Mouse (Mus musculus): ENCODE data around the gene G6pc3. TPM values are rescaled to one million over a fixed set of nuclear protein-coding genes. Genes with fewer than 3 reads are reported as not detected.

The G6pc3 gene
- total RNA-seq, 4 experiments from 2014 or later, result 61.5 to 73.2 (median 63.8) TPM

DNA sequence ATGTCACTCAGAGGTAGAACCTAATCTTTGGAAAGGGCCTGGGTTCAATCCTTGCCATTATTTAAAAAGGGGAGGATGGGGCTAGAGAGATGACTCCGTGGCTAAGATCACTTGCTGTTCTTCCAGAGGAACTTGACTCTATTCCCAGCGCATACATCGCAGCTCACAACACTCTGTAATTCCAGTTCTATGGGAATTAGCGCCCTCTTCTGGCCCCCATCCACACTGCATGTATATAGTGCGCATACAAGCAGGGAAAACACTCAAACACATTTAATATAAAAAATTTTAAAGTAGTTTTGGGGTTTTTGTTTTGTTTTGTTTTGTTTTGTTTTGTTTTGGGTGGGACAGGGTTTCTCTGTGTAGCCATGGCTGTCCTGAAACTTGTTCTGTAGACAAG, 52.5 kb downstream of the G6pc3 start:
- no peak for DNase-seq (ENCODE audit: low spot score in 2 of 2)

Small RNAs within 50 kb of the gene (microRNA-seq; reads per million reads assigned to microRNA genes)
- not detected for gene Mir8101

Other genes starting within 250 kb of the G6pc3 start
- not detected for gene Sost, start 222.6 kb upstream of the G6pc3 start, total RNA-seq (2022)
- not detected for gene Cfap97d1, start 205.3 kb upstream of the G6pc3 start, total RNA-seq (2022)
- 100 to 1,000 TPM; 134 to 209 (median 172) TPM for gene Dusp3, start 202.6 kb upstream of the G6pc3 start, total RNA-seq (2022)
- gene Mpp3, start 161.2 kb upstream of the G6pc3 start, total RNA-seq (2022), result 10 to 100 TPM; 12.9 to 17.9 (median 15.7) TPM
- 10 to 100 TPM; 12.9 to 17.6 (median 15.0) TPM for gene Cd300lg, start 148.1 kb upstream of the G6pc3 start, total RNA-seq (2022)
- gene Mpp2, start 101.1 kb upstream of the G6pc3 start, total RNA-seq (2022), result 1 to 10 TPM in 1 of 4 experiments, under 1 TPM in 3; 0.27 to 1.1 (median 0.57) TPM
- not detected for gene Ppy, start 88.3 kb upstream of the G6pc3 start, total RNA-seq (2022)
- gene Pyy, start 81.8 kb upstream of the G6pc3 start, total RNA-seq (2022), result not detected
- not detected for gene Nags, start 44.1 kb upstream of the G6pc3 start, total RNA-seq (2022)
- gene Tmem101, start 33.2 kb upstream of the G6pc3 start, total RNA-seq (2022), result 10 to 100 TPM in 2 of 4 experiments, 1 to 10 TPM in 2; 8.9 to 10.5 (median 9.9) TPM
- gene Lsm12, start 4.3 kb upstream of the G6pc3 start, total RNA-seq (2022), result 100 to 1,000 TPM; 108 to 127 (median 111) TPM
- 10 to 100 TPM; 77.5 to 86.2 (median 83.2) TPM for gene Hdac5, start 40.5 kb downstream of the G6pc3 start, total RNA-seq (2022)
- not detected for gene BC030867, start 59.3 kb downstream of the G6pc3 start, total RNA-seq (2022)
- 10 to 100 TPM; 92.5 to 99.3 (median 93.6) TPM for gene Asb16, start 79.1 kb downstream of the G6pc3 start, total RNA-seq (2022)
- gene Tmub2, start 95.3 kb downstream of the G6pc3 start, total RNA-seq (2022), result 10 to 100 TPM; 14.7 to 15.8 (median 15.0) TPM
- 10 to 100 TPM in 3 of 4 experiments, 1 to 10 TPM in 1; 9.3 to 14.5 (median 11.1) TPM for gene Atxn7l3, start 107.0 kb downstream of the G6pc3 start, total RNA-seq (2022)
- 10 to 100 TPM; 31.5 to 41.6 (median 38.2) TPM for gene Ubtf, start 130.1 kb downstream of the G6pc3 start, total RNA-seq (2022)
- 1 to 10 TPM in 1 of 4 experiments, not detected in 3; 1.0 TPM for gene Slc4a1, start 176.6 kb downstream of the G6pc3 start, total RNA-seq (2022)
- gene Rundc3a, start 203.8 kb downstream of the G6pc3 start, total RNA-seq (2022), result under 1 TPM in 1 of 4 experiments, not detected in 3; 0.21 TPM
- gene Slc25a39, start 218.3 kb downstream of the G6pc3 start, total RNA-seq (2022), result 10 to 100 TPM; 61.2 to 72.2 (median 66.7) TPM
- gene Grn, start 240.7 kb downstream of the G6pc3 start, total RNA-seq (2022), result 10 to 100 TPM; 12.2 to 21.8 (median 17.0) TPM